Mouse (Mus musculus) C2C12 (cell line): ENCODE data around the gene Dyx1c1.

Experiments
- CEBPB ChIP-seq: IDR thresholded peaks from one replicate; pipeline ENCODE4 v1.6.1; 2011; ENCODE audit warnings: low read depth, mild to moderate bottlenecking, control low read depth, moderate library complexity
- CTCF ChIP-seq: IDR thresholded peaks from one replicate; pipeline ENCODE4 v1.5.1; 2011; ENCODE audit not compliant: control insufficient read depth, insufficient read depth, insufficient read length
- USF1 ChIP-seq: IDR thresholded peaks from one replicate; pipeline ENCODE4 v1.6.1; 2011; ENCODE audit warnings: low read depth, mild to moderate bottlenecking, control low read depth, moderate library complexity

- TF ChIP-seq CTCF (peak; percentile 45), CEBPB (no peak), USF1 (no peak)
Observed at GRCm38 (mm10) chr9:72955546-72955945, 3.0 kb upstream of the Dyx1c1 start.
